Mouse (Mus musculus) heart, embryonic 14.5 days (tissue): ENCODE results near the gene Npy2r. TPM values are rescaled to one million over a fixed set of nuclear protein-coding genes. Genes with fewer than 3 reads are reported as not detected.

Source experiments
- ATAC-seq: fragments of 200-750 bp; cut with Nextera tagmentation; 2 replicates; pipeline ENCODE4 v1.8.0; 2017; ENCODE audit warnings: low read depth, moderate TSS enrichment; ENCODE audit not compliant: insufficient number of reproducible peaks, insufficient read depth, low FRiP score
- H3K27ac ChIP-seq, 2 experiments: fragments of 200-500 bp in 1 of 2; fragments of 300-500 bp in 1 of 2; sonication (generic) in 1 of 2; replicated peaks in 1 of 2; 2 replicates each; pipeline ENCODE4 v1.5.1; 2012 to 2014; ENCODE audit warnings: low read depth in 2 of 2, low read length in 2 of 2, control low read depth in 1 of 2, mild to moderate bottlenecking in 1 of 2, mixed read lengths in 1 of 2; ENCODE audit not compliant: control insufficient read depth in 1 of 2, insufficient read depth in 1 of 2
- H3K27me3 ChIP-seq: fragments of 300-500 bp; sonication (generic); 2 replicates; pipeline ENCODE4 v1.6.1; 2014; ENCODE audit warnings: mild to moderate bottlenecking, low read length, control low read depth; ENCODE audit not compliant: control insufficient read depth, insufficient read depth
- H3K36me3 ChIP-seq: fragments of 300-500 bp; sonication (generic); 2 replicates; pipeline ENCODE4 v1.6.1; 2014; ENCODE audit warnings: mild to moderate bottlenecking, control low read depth, low read length, mixed read lengths; ENCODE audit not compliant: control insufficient read depth, insufficient read depth
- H3K4me1 ChIP-seq, 2 experiments: fragments of 200-500 bp in 1 of 2; fragments of 300-500 bp in 1 of 2; sonication (generic) in 1 of 2; 2 replicates each; pipeline ENCODE4 v1.6.1; 2012 to 2014; ENCODE audit warnings: low read length in 2 of 2, control low read depth in 1 of 2, mixed read lengths in 1 of 2; ENCODE audit not compliant: control insufficient read depth in 2 of 2, insufficient read depth in 2 of 2
- H3K4me2 ChIP-seq: fragments of 300-500 bp; sonication (generic); 2 replicates; pipeline ENCODE4 v1.6.1; 2014; ENCODE audit warnings: mild to moderate bottlenecking, low read length
- H3K4me3 ChIP-seq, 2 experiments: fragments of 200-500 bp in 1 of 2; fragments of 300-500 bp in 1 of 2; sonication (generic) in 1 of 2; 2 replicates each; pipeline ENCODE4 v1.5.1; 2012 to 2014; ENCODE audit warnings: low read length in 2 of 2, mild to moderate bottlenecking in 2 of 2, control low read depth in 1 of 2, low read depth in 1 of 2, moderate library complexity in 1 of 2; ENCODE audit not compliant: control insufficient read depth in 1 of 2, insufficient read depth in 1 of 2
- H3K9ac ChIP-seq: fragments of 300-500 bp; sonication (generic); 2 replicates; pipeline ENCODE4 v1.6.1; 2014; ENCODE audit warnings: mild to moderate bottlenecking, low read length
- H3K9me3 ChIP-seq: fragments of 300-500 bp; sonication (generic); 2 replicates; pipeline ENCODE4 v1.6.1; 2016; ENCODE audit warnings: low read length, control low read depth; ENCODE audit not compliant: control insufficient read depth
- WGBS: fragments of 180-500 bp; shearing (Covaris S2); extraction: QIAGEN DNeasy Blood & Tissue Kit; methylation state at CpG from one replicate; pipeline ENCODE4 v1.1.7; 2014; 5-methylcytosine and 5-hydroxymethylcytosine counted together
- polyA plus RNA-seq: library from polyadenylated mRNA; unstranded; fragments of >200 nt; fragmentation: Nextera tagmentation; extraction: Ambion mirVana; gene quantifications from 2 replicates; pipeline ENCODE4 v1.2.1, GENCODE M21; 2014

Gene Npy2r
- 0.19 TPM in 1 of 2 replicates, not detected in the other for polyA plus RNA-seq

GRCm38 (mm10) chr3:82547908-82548721 is at the start of gene Npy2r:
Gene Npy2r (minus strand): TSS chr3:82548084.
- no peak within 1 kb of the TSS for H3K27ac ChIP-seq
- H3K36me3 ChIP-seq = no peaks in the 10 kb centered on the region
- H3K9me3 ChIP-seq = no peaks in the 10 kb centered on the region
- ATAC-seq = peak; percentile 35; the same call in 1 of the 2 replicates
- peaks cover 0 to 2% of the 10 kb centered on the region in 2 experiments; a peak in 1 of 4 replicates for H3K4me1 ChIP-seq
- peak within 1 kb of the TSS; percentile 58 for H3K9ac ChIP-seq
- 1% methylated on average over 32 of the region's 32 CpGs for WGBS
- H3K4me3 ChIP-seq = peak within 1 kb of the TSS; percentile 52 to 60
- H3K4me2 ChIP-seq = peak within 1 kb of the TSS; percentile 98
- H3K27me3 ChIP-seq = peaks cover 9% of the 10 kb centered on the region

DNA sequence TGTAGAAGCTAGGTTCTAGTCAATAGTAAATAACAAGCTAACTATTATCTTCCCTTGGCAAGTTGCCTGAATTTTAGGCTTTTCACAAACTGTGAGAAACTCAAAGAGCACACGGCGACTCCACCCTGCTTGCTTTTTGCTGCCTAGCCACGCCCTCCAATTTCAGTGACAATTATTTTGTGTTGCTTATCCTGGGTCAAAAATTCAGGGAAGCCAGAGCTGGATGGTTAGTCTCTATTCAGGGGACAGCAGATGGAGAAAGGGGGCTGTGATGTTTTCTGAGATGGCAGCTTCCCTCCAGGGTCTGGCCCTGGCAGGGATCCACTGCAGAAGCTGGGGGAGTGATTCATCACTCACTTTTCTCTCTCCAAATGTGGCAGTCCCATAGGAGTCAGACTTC is 9.9 kb upstream of the Npy2r start:
- Histone ChIP-seq H3K4me1 (no peaks in the 10 kb centered on the region), H3K27ac (no peak overlapping the region), H3K4me2 (no peak overlapping the region), H3K36me3 (no peaks in the 10 kb centered on the region), H3K9me3 (no peaks in the 10 kb centered on the region), H3K9ac (no peak overlapping the region), H3K27me3 (no peaks in the 10 kb centered on the region), H3K4me3 (no peak overlapping the region)
- no peak for ATAC-seq
- 74% methylated on average over 3 of the region's 3 CpGs for WGBS

DNA sequence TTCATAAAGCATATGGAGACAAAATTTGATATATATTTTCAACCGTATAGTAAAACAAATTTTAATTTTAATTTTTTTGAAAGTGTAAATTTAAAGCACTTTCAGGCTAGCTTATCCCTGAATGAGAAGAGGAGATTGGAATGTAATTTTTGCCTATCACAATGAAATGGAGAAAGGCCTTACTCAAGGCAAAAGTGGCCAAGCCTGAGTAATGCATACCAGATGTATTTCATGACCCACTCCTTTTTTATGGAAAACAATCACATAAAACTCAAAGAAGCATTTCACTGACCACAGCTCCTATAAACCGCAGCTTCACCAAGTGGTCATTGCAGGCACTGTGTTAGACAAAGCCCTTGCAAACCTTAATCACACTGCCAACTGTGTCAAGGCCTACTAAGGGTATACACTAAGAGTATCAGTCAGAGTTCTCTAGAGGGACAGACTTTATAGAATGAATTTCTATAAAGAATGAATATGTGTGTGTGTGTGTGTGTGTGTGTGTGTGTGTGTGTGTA is 8.5 kb upstream of the Npy2r start:
- H3K4me1 ChIP-seq = no peaks in the 10 kb centered on the region
- H3K36me3 ChIP-seq = no peaks in the 10 kb centered on the region
- 80% methylated on average over 2 of the region's 2 CpGs for WGBS
- H3K4me3 ChIP-seq = no peak overlapping the region
- H3K27ac ChIP-seq = no peak overlapping the region
- no peak overlapping the region for H3K9ac ChIP-seq
- H3K27me3 ChIP-seq = no peaks in the 10 kb centered on the region
- no peak overlapping the region for H3K4me2 ChIP-seq
- H3K9me3 ChIP-seq = no peaks in the 10 kb centered on the region
- no peak for ATAC-seq

- Histone ChIP-seq H3K36me3 (no peaks in the 10 kb centered on the region), H3K4me2 (no peak overlapping the region), H3K9ac (no peak overlapping the region), H3K27me3 (peaks cover 9% of the 10 kb centered on the region), H3K9me3 (no peaks in the 10 kb centered on the region), H3K4me1 (peaks cover 0 to 2% of the 10 kb centered on the region in 2 experiments; a peak in 1 of 4 replicates), H3K27ac (no peak overlapping the region), H3K4me3 (no peak overlapping the region)
- 89% methylated on average over 5 of the region's 5 CpGs for WGBS
- no peak for ATAC-seq
Observed at GRCm38 (mm10) chr3:82549932-82550331, 2.0 kb upstream of the Npy2r start.

GRCm38 (mm10) chr3:82548753-82549152 is 869 bp upstream of the Npy2r start:
- no peak overlapping the region for H3K27ac ChIP-seq
- 6% methylated on average over 9 of the region's 9 CpGs for WGBS
- peak overlapping the region; percentile 58 for H3K9ac ChIP-seq

GRCm38 (mm10) chr3:82541449-82541848 is 6.4 kb downstream of the Npy2r start:
- 71% methylated on average over 2 of the region's 2 CpGs for WGBS

More at GRCm38 (mm10) chr3:82548753-82549152, 869 bp upstream of the Npy2r start:
- H3K27me3 ChIP-seq = peaks cover 9% of the 10 kb centered on the region
- no peaks in the 10 kb centered on the region for H3K36me3 ChIP-seq
- H3K4me3 ChIP-seq = peak overlapping the region; percentile 52 to 60
- no peaks in the 10 kb centered on the region for H3K9me3 ChIP-seq
- peaks cover 0 to 2% of the 10 kb centered on the region in 2 experiments; a peak in 1 of 4 replicates for H3K4me1 ChIP-seq
- peak overlapping the region; percentile 98 for H3K4me2 ChIP-seq
- no peak for ATAC-seq

DNA sequence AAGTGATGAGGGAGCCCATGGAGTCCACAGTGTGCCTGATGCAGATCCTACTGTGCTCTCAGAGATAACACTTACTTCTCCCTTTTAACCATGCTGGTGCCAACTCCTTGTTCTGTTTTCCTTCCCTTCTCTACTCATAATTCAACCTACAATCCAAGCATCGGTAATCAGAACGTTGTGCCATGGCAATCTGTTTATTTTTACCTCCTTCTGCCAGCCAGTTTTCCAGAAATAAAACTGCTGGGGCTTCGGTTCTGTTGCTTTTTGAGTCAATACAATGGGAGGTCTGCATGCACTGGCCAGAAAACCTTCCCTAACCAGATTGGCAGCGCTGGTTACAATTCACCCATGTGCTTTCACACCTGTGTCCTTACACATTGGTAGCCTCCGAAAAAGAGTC is 7.9 kb downstream of the Npy2r start:
- no peak for ATAC-seq
- Histone ChIP-seq H3K27ac (no peak overlapping the region), H3K4me3 (no peak overlapping the region), H3K4me1 (no peaks in the 10 kb centered on the region), H3K4me2 (no peak overlapping the region), H3K9me3 (no peaks in the 10 kb centered on the region), H3K36me3 (no peaks in the 10 kb centered on the region), H3K27me3 (no peaks in the 10 kb centered on the region), H3K9ac (no peak overlapping the region)
- 55% methylated on average over 5 of the region's 5 CpGs for WGBS

More at GRCm38 (mm10) chr3:82541449-82541848, 6.4 kb downstream of the Npy2r start:
- no peaks in the 10 kb centered on the region for H3K36me3 ChIP-seq
- H3K4me1 ChIP-seq = no peaks in the 10 kb centered on the region
- no peak for ATAC-seq
- H3K27ac ChIP-seq = no peak overlapping the region
- no peak overlapping the region for H3K4me2 ChIP-seq
- H3K4me3 ChIP-seq = no peak overlapping the region
- no peak overlapping the region for H3K9ac ChIP-seq
- H3K9me3 ChIP-seq = no peaks in the 10 kb centered on the region
- H3K27me3 ChIP-seq = 0 out of 2 replicates have a peak, but pooled peaks cover 2% of the 10 kb centered on the region
